Mouse (Mus musculus) cerebellum, postnatal 14 days (tissue): Measurements from ENCODE around the gene Dohh.
A peak's percentile ranks its signal among the peaks of the same experiment; 100 is the strongest.

Source experiments
- DNase-seq, 2 experiments: peaks; one replicate each; pipeline ENCODE4 v3.0.0; 2021; ENCODE audit warnings: mixed read lengths in 2 of 2

The Dohh gene

GRCm38 (mm10) chr10:81383802-81384604 is at the start of gene Dohh, which contains the start of gene Gm48551:
Gene Dohh, plus strand, starts transcription at chr10:81384428.
Gene Gm48551, plus strand, starts transcription at chr10:81384466.
- peak; percentile 100 for DNase-seq

GRCm38 (mm10) chr10:81335393-81336340 is 48.6 kb upstream of the Dohh start:
- peak in 1 of 2 experiments; percentile 53 for DNase-seq

- DNase-seq = no peak
Measured at GRCm38 (mm10) chr10:81336558-81336957, 47.7 kb upstream of the Dohh start.

GRCm38 (mm10) chr10:81340551-81341332 is 43.5 kb upstream of the Dohh start:
- DNase-seq = no peak

GRCm38 (mm10) chr10:81341333-81341949 is 42.8 kb upstream of the Dohh start:
- peak; percentile 77 to 86 for DNase-seq

- DNase-seq = no peak
Measured at GRCm38 (mm10) chr10:81342686-81343505, 41.3 kb upstream of the Dohh start, which contains the start of gene Gipc3. Gene Gipc3, minus strand, starts transcription at chr10:81343266.

- DNase-seq = peak in 1 of 2 experiments; percentile 48
Measured at GRCm38 (mm10) chr10:81344421-81345161, 39.6 kb upstream of the Dohh start.

GRCm38 (mm10) chr10:81345162-81345534 is 39.1 kb upstream of the Dohh start:
- no peak for DNase-seq

GRCm38 (mm10) chr10:81346453-81347067 is 37.7 kb upstream of the Dohh start:
- no peak for DNase-seq

- DNase-seq = no peak
Measured at GRCm38 (mm10) chr10:81349146-81349545, 35.1 kb upstream of the Dohh start.

GRCm38 (mm10) chr10:81349961-81350350 is 34.3 kb upstream of the Dohh start:
- no peak for DNase-seq

GRCm38 (mm10) chr10:81350351-81351063 is 33.7 kb upstream of the Dohh start, which contains the start of gene Hmg20b:
Gene Hmg20b, minus strand, starts transcription at chr10:81350480.
- peak; percentile 100 for DNase-seq

GRCm38 (mm10) chr10:81351678-81352291 is 32.4 kb upstream of the Dohh start:
- DNase-seq = no peak

GRCm38 (mm10) chr10:81354738-81355477 is 29.3 kb upstream of the Dohh start:
- DNase-seq = no peak

GRCm38 (mm10) chr10:81355533-81355932 is 28.7 kb upstream of the Dohh start:
- DNase-seq = no peak

GRCm38 (mm10) chr10:81356352-81356990 is 27.8 kb upstream of the Dohh start:
- no peak for DNase-seq
